In genomic region chr1:58973366-58974221, GRCm38 (mm10) we compare ENCODE assay signal across 8 mouse cellular contexts. TPM values are rescaled to one million over a fixed set of nuclear protein-coding genes. Genes with fewer than 3 reads are reported as not detected.
DNase-seq lines count a peak whose midpoint lies in the region; ATAC-seq lines count a peak whose summit lies in the region.

Trak2 (minus strand) TSS chr1:58973430.
Stradb (plus strand) TSS chr1:58973522.

- peak; percentile 97 for ATAC-seq in hindbrain, embryonic 11.5 days (ENCODE audit: low FRiP score)

- H3K4me3 ChIP-seq in hindbrain, embryonic 11.5 days (ENCODE audit: low read depth, low read length): peak within 1 kb of the TSS; percentile 87

- peak; percentile 96 for DNase-seq in MN1 (ENCODE audit: low spot score)
- peak; percentile 96 for DNase-seq in cerebellum, adult 9-10 months
- peak; percentile 95 to 97 for DNase-seq in frontal cortex, adult 2 months (ENCODE audit: extremely low spot score in 1 of 2, low spot score in 1 of 2)
- DNase-seq in hindbrain, embryonic 11.5 days (ENCODE audit: low spot score): peak; percentile 98
- peak; percentile 90 to 93 for DNase-seq in layer of hippocampus, postnatal 10 days (ENCODE audit: low spot score in 2 of 2)
- peak; percentile 98 for DNase-seq in lung, postnatal 10 days
- peak; percentile 93 for DNase-seq in ovary, postnatal 36 days (ENCODE audit: low spot score)
- DNase-seq in thymus, postnatal 25 days: peak; percentile 96

- H3K27me3 ChIP-seq in hindbrain, embryonic 11.5 days (ENCODE audit: control insufficient read depth, insufficient read depth, low read length): no peaks in the 10 kb centered on the region

- H3K27ac ChIP-seq in hindbrain, embryonic 11.5 days (ENCODE audit: low read depth, low read length): peak within 1 kb of the TSS; percentile 65

- no peaks in the 10 kb centered on the region for H3K36me3 ChIP-seq in hindbrain, embryonic 11.5 days (ENCODE audit: control insufficient read depth, insufficient read depth, low read length)

- peak within 1 kb of the TSS; percentile 86 for H3K4me2 ChIP-seq in hindbrain, embryonic 11.5 days (replicated peaks; ENCODE audit: low read depth, low read length)

- no peaks in the 10 kb centered on the region for H3K9me3 ChIP-seq in hindbrain, embryonic 11.5 days (ENCODE audit: control insufficient read depth, low read length)

- under 1% methylated on average over 55 of the region's 69 CpGs for WGBS in hindbrain, embryonic 11.5 days

- H3K9ac ChIP-seq in hindbrain, embryonic 11.5 days (ENCODE audit: low read depth, low read length): peak within 1 kb of the TSS; percentile 90

- no peaks in the 10 kb centered on the region; the same call in none of the 2 replicates for H3K4me1 ChIP-seq in hindbrain, embryonic 11.5 days (replicated peaks; ENCODE audit: control insufficient read depth, insufficient read depth, low read length)

RNA-seq across cellular contexts. Expression of gene Trak2, which starts in this region (rescaled TPM):
- 74.6 and 77.6 TPM in 2 replicates for polyA plus RNA-seq in frontal cortex, adult 2 months (2012; rRNA removed)
- 14.3 and 15.8 TPM in 2 replicates for polyA plus RNA-seq in hindbrain, embryonic 11.5 days (2014; fragmentation: Nextera tagmentation; extraction: Ambion mirVana)
- total RNA-seq in layer of hippocampus, postnatal 10 days (2021): 100 to 1,000 TPM; 138 to 144 TPM

RNA-seq across cellular contexts. Expression of gene Stradb, which starts in this region (rescaled TPM):
- 30.6 and 35.1 TPM in 2 replicates for polyA plus RNA-seq in frontal cortex, adult 2 months (2012; rRNA removed)
- polyA plus RNA-seq in hindbrain, embryonic 11.5 days (2014; fragmentation: Nextera tagmentation; extraction: Ambion mirVana): 41.7 and 46.2 TPM in 2 replicates
- 10 to 100 TPM; 59.5 to 65.8 TPM for total RNA-seq in layer of hippocampus, postnatal 10 days (2021)

Comparison
In these comparisons a context has a peak if more than half of its experiments do, and no peak if none do; other contexts are left out.
1. Peak in every context shown above with its lines: DNase-seq, ATAC-seq, H3K4me3 ChIP-seq and H3K27ac ChIP-seq.